Mouse (Mus musculus): ENCODE data around the gene Tbc1d16. TPM values are rescaled to one million over a fixed set of nuclear protein-coding genes. Genes with fewer than 3 reads are reported as not detected.

The Tbc1d16 gene
- polyA plus RNA-seq, 2 experiments = 16.3 to 29.2 TPM

- DNase-seq (ENCODE audit: low spot score) = no peak
- no peaks in the 10 kb centered on the region for H3K9me3 ChIP-seq (ENCODE audit: control insufficient read depth, low read length)
- no peak for ATAC-seq (ENCODE audit: low FRiP score, low read depth)
- no peak overlapping the region for H3K4me2 ChIP-seq (replicated peaks; ENCODE audit: low read depth, low read length, severe bottlenecking)
- H3K4me1 ChIP-seq (ENCODE audit: control insufficient read depth, insufficient read depth, low read length) = peaks cover 13% of the 10 kb centered on the region
- no peak overlapping the region for H3K27ac ChIP-seq (replicated peaks; ENCODE audit: low read depth, low read length)
- no peak overlapping the region for H3K9ac ChIP-seq (ENCODE audit: low read depth, low read length, severe bottlenecking)
- 42% methylated on average over 17 of the region's 17 CpGs for WGBS
- TF ChIP-seq POLR2A (IDR thresholded peaks at IDR 0.05; ENCODE audit: borderline replicate concordance, extremely low read depth, insufficient read depth, insufficient read length) = no peak
- H3K27me3 ChIP-seq (ENCODE audit: control insufficient read depth, insufficient read depth, low read length) = no peaks in the 10 kb centered on the region
- H3K4me3 ChIP-seq (replicated peaks; ENCODE audit: low read length) = no peak overlapping the region
- H3K36me3 ChIP-seq (ENCODE audit: control insufficient read depth, insufficient read depth, low read length) = no peaks in the 10 kb centered on the region
Measured at GRCm38 (mm10) chr11:119134586-119134985, 93.7 kb downstream of the Tbc1d16 start.

- WGBS = 74% methylated on average over 5 of the region's 5 CpGs
- peaks cover 17% of the 10 kb centered on the region for H3K4me1 ChIP-seq (ENCODE audit: control insufficient read depth, insufficient read depth, low read length)
- H3K27me3 ChIP-seq (ENCODE audit: control insufficient read depth, insufficient read depth, low read length) = no peaks in the 10 kb centered on the region
- no peak for ATAC-seq (ENCODE audit: low FRiP score, low read depth)
- no peak for DNase-seq (ENCODE audit: low spot score)
- H3K36me3 ChIP-seq (ENCODE audit: control insufficient read depth, insufficient read depth, low read length) = no peaks in the 10 kb centered on the region
- H3K9ac ChIP-seq (ENCODE audit: low read depth, low read length, severe bottlenecking) = no peak overlapping the region
- no peak overlapping the region for H3K4me3 ChIP-seq (replicated peaks; ENCODE audit: low read length)
- no peak overlapping the region for H3K27ac ChIP-seq (replicated peaks; ENCODE audit: low read depth, low read length)
- H3K4me2 ChIP-seq (replicated peaks; ENCODE audit: low read depth, low read length, severe bottlenecking) = no peak overlapping the region
- no peak for TF ChIP-seq POLR2A (IDR thresholded peaks at IDR 0.05; ENCODE audit: borderline replicate concordance, extremely low read depth, insufficient read depth, insufficient read length)
- H3K9me3 ChIP-seq (ENCODE audit: control insufficient read depth, low read length) = no peaks in the 10 kb centered on the region
Measured at GRCm38 (mm10) chr11:119133437-119134221, 94.7 kb downstream of the Tbc1d16 start.

GRCm38 (mm10) chr11:119132198-119133035, 95.9 kb downstream of the Tbc1d16 start:
- H3K4me3 ChIP-seq (replicated peaks; ENCODE audit: low read length) = no peak overlapping the region
- DNase-seq (ENCODE audit: low spot score) = no peak
- no peak for TF ChIP-seq POLR2A (IDR thresholded peaks at IDR 0.05; ENCODE audit: borderline replicate concordance, extremely low read depth, insufficient read depth, insufficient read length)
- 75% methylated on average over 14 of the region's 14 CpGs for WGBS
- no peak overlapping the region for H3K27ac ChIP-seq (replicated peaks; ENCODE audit: low read depth, low read length)
- H3K36me3 ChIP-seq (ENCODE audit: control insufficient read depth, insufficient read depth, low read length) = no peaks in the 10 kb centered on the region
- ATAC-seq (ENCODE audit: low FRiP score, low read depth) = no peak
- H3K9ac ChIP-seq (ENCODE audit: low read depth, low read length, severe bottlenecking) = no peak overlapping the region
- H3K4me2 ChIP-seq (replicated peaks; ENCODE audit: low read depth, low read length, severe bottlenecking) = no peak overlapping the region
- no peaks in the 10 kb centered on the region for H3K27me3 ChIP-seq (ENCODE audit: control insufficient read depth, insufficient read depth, low read length)
- no peaks in the 10 kb centered on the region for H3K9me3 ChIP-seq (ENCODE audit: control insufficient read depth, low read length)
- H3K4me1 ChIP-seq (ENCODE audit: control insufficient read depth, insufficient read depth, low read length) = peaks cover 24% of the 10 kb centered on the region

- Histone ChIP-seq H3K27me3 (ENCODE audit: control insufficient read depth, insufficient read depth, low read length) (no peaks in the 10 kb centered on the region), H3K9ac (ENCODE audit: low read depth, low read length, severe bottlenecking) (peak overlapping the region; percentile 28; the same call in 1 of the 2 replicates), H3K4me2 (replicated peaks; ENCODE audit: low read depth, low read length, severe bottlenecking) (peak overlapping the region; percentile 44), H3K4me3 (replicated peaks; ENCODE audit: low read length) (peak overlapping the region; percentile 20; the same call in 1 of the 2 replicates), H3K27ac (replicated peaks; ENCODE audit: low read depth, low read length) (no peak overlapping the region), H3K36me3 (ENCODE audit: control insufficient read depth, insufficient read depth, low read length) (no peaks in the 10 kb centered on the region), H3K9me3 (ENCODE audit: control insufficient read depth, low read length) (no peaks in the 10 kb centered on the region), H3K4me1 (ENCODE audit: control insufficient read depth, insufficient read depth, low read length) (peaks cover 43% of the 10 kb centered on the region)
- no peak for ATAC-seq (ENCODE audit: low FRiP score, low read depth)
- peak; percentile 29 for DNase-seq (ENCODE audit: low spot score)
- no peak for TF ChIP-seq POLR2A (IDR thresholded peaks at IDR 0.05; ENCODE audit: borderline replicate concordance, extremely low read depth, insufficient read depth, insufficient read length)
- WGBS = 4% methylated on average over 23 of the region's 24 CpGs
Measured at GRCm38 (mm10) chr11:119130081-119130765, 98.1 kb downstream of the Tbc1d16 start.

Data from limb, embryonic 14.5 days (tissue).